Mouse (Mus musculus) 3T3-L1 (cell line): ENCODE measurements at regions not wholly inside any gene's neighbourhood (a gene's known extent, or its start where the extent isn't known, plus 50 kb on each side); places are given as distances from the start of the nearest gene placed in this dataset.

Experiments used
- DNase-seq: peaks from one replicate; pipeline ENCODE4 v3.0.0-alpha.2; 2015; ENCODE audit warnings: low read depth, low spot score

GRCm38 (mm10) chr7:136232177-136232576 is 516.0 kb upstream of the Mki67 start:
- no peak for DNase-seq

- no peak for DNase-seq
Measured at GRCm38 (mm10) chr7:136235563-136235962, 519.4 kb upstream of the Mki67 start.

- DNase-seq: no peak
Measured at GRCm38 (mm10) chr7:136236391-136236790, 520.2 kb upstream of the Mki67 start.

GRCm38 (mm10) chr7:136265691-136266090 is 549.5 kb upstream of the Mki67 start:
- DNase-seq: no peak

- DNase-seq: no peak
Measured at GRCm38 (mm10) chr7:136267716-136268489, 551.7 kb upstream of the Mki67 start.

GRCm38 (mm10) chr7:136275651-136276050 is 559.5 kb upstream of the Mki67 start:
- no peak for DNase-seq

- DNase-seq: no peak
Measured at GRCm38 (mm10) chr7:136283770-136284169, 567.6 kb upstream of the Mki67 start.

GRCm38 (mm10) chr7:136285606-136286005 is 569.4 kb upstream of the Mki67 start:
- DNase-seq: no peak

GRCm38 (mm10) chr7:136293536-136294145 is 577.5 kb upstream of the Mki67 start:
- DNase-seq: no peak

- DNase-seq: peak; percentile 2
Measured at GRCm38 (mm10) chr7:136294445-136294844, 578.3 kb upstream of the Mki67 start.

- no peak for DNase-seq
Measured at GRCm38 (mm10) chr7:136297901-136298513, 581.8 kb upstream of the Mki67 start.

GRCm38 (mm10) chr7:136306137-136306536 is 588.3 kb upstream of the Mgmt start:
- no peak for DNase-seq

GRCm38 (mm10) chr7:136308765-136309164 is 585.6 kb upstream of the Mgmt start:
- DNase-seq: no peak

- no peak for DNase-seq
Measured at GRCm38 (mm10) chr7:136327281-136327680, 567.1 kb upstream of the Mgmt start.

- no peak for DNase-seq
Measured at GRCm38 (mm10) chr7:136330431-136330830, 564.0 kb upstream of the Mgmt start.

GRCm38 (mm10) chr7:136332805-136333204 is 561.6 kb upstream of the Mgmt start:
- DNase-seq: no peak

- no peak for DNase-seq
Measured at GRCm38 (mm10) chr7:136341599-136342210, 552.7 kb upstream of the Mgmt start.

- no peak for DNase-seq
Measured at GRCm38 (mm10) chr7:136342211-136342799, 552.1 kb upstream of the Mgmt start.

GRCm38 (mm10) chr7:136342822-136343221 is 551.6 kb upstream of the Mgmt start:
- peak; percentile 1 for DNase-seq

- no peak for DNase-seq
Measured at GRCm38 (mm10) chr7:136343494-136343893, 550.9 kb upstream of the Mgmt start.

- no peak for DNase-seq
Measured at GRCm38 (mm10) chr7:136345051-136345450, 549.4 kb upstream of the Mgmt start.

- no peak for DNase-seq
Measured at GRCm38 (mm10) chr7:136346531-136346930, 547.9 kb upstream of the Mgmt start.
